Mouse (Mus musculus): ENCODE data around the gene Ssu2. TPM values are rescaled to one million over a fixed set of nuclear protein-coding genes. Genes with fewer than 3 reads are reported as not detected.

Gene Ssu2
- total and polyA plus RNA-seq, 2 experiments from 2014 or later, result not detected

DNA sequence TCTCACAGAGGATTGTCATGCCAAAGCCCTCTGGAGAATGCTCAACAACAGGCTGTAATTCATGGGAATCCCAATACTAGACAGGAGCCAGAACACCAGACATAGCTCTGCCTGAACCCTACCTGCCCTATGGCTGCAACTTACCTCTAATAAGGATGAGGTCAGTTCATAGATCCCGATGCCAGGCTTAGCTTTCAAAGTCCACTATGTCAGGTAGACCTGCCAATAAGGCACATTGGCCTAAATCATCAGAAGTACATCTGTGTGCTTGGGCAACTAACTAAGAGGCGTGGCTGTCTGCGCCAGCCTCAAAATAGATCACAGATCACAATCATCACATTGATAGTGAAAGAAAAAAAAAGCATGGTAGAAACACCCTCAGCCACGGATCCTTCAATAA, 68.4 kb downstream of the Ssu2 start:
- no peaks in the 10 kb centered on the region for H3K4me1 ChIP-seq (ENCODE audit: insufficient read depth, low read length)
- TF ChIP-seq CTCF (IDR thresholded peaks at IDR 0.05), result no peak
- no peaks in the 10 kb centered on the region for H3K27me3 ChIP-seq (ENCODE audit: insufficient read depth, low read length)
- 93% methylated on average over 4 of the region's 4 CpGs for WGBS
- no peak for DNase-seq (ENCODE audit: low spot score)
- H3K4me2 ChIP-seq (ENCODE audit: low read depth, low read length, poor library complexity, severe bottlenecking), result no peak overlapping the region
- no peak overlapping the region for H3K4me3 ChIP-seq (ENCODE audit: low read depth, low read length)
- H3K36me3 ChIP-seq (ENCODE audit: insufficient read depth, low read length), result no peaks in the 10 kb centered on the region
- H3K9ac ChIP-seq (replicated peaks; ENCODE audit: low read length, poor library complexity, severe bottlenecking), result no peak overlapping the region
- H3K9me3 ChIP-seq (ENCODE audit: low read length), result no peaks in the 10 kb centered on the region
- no peak overlapping the region for H3K27ac ChIP-seq (ENCODE audit: low read depth, low read length)
- ATAC-seq (ENCODE audit: low FRiP score), result no peak

DNA sequence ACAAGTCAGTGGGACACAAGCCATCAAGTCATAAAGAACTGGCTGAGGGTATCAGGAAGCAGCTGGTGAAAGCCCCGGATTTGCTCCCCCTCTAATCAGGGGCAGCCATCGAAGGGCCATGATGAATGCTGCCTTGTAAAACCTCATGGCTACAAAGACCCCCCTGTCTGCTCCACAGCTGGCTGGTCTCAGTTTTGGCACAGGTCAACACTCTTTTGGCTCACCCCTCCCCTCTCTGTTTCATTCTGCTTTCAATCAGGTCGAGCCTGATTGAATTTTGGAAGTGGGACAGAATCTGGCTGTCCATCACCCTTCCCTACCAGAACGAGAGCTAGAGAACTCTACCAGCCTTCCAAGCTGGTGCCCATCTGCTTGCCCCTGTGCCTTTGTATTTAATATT, 76.4 kb downstream of the Ssu2 start:
- 29% methylated on average over 4 of the region's 4 CpGs for WGBS

DNA sequence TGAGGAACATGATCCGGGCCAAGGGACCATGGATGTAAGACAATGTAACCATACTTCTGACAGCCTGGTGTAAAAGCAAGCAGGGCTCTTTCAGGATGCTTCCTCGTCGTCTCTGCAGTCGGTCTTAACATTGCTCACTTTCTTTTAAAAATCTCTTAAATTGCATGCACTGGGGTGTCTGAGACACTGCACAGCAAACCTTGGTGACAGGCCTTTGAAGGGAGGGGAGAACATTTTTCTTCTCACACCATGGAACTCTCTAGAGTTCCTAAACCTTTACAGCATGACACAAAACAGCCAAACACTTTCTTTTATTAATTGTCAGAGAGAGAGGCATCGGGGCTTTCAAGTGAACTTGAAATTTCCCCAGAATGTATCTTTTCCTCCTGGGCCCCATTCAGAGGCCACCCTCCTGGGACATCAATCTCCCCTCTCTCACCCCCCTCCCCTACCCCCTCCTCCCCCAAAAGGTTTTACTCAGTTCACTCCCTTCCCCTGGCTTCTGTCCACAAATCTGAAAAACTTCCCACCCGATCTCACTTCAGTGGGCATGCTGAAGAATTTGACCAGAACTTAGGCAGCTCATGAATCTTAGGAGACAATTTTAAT, 78.4 kb downstream of the Ssu2 start:
- H3K9ac ChIP-seq (replicated peaks; ENCODE audit: low read length, poor library complexity, severe bottlenecking), result no peak overlapping the region
- no peak overlapping the region for H3K4me2 ChIP-seq (ENCODE audit: low read depth, low read length, poor library complexity, severe bottlenecking)
- DNase-seq (ENCODE audit: low spot score) (peak; percentile 30), ATAC-seq (ENCODE audit: low FRiP score) (no peak)
- H3K27ac ChIP-seq (ENCODE audit: low read depth, low read length), result no peak overlapping the region
- H3K4me1 ChIP-seq (ENCODE audit: insufficient read depth, low read length), result no peaks in the 10 kb centered on the region
- WGBS, result 59% methylated on average over 6 of the region's 6 CpGs
- H3K27me3 ChIP-seq (ENCODE audit: insufficient read depth, low read length), result no peaks in the 10 kb centered on the region
- H3K36me3 ChIP-seq (ENCODE audit: insufficient read depth, low read length), result no peaks in the 10 kb centered on the region
- H3K9me3 ChIP-seq (ENCODE audit: low read length), result no peaks in the 10 kb centered on the region
- no peak overlapping the region for H3K4me3 ChIP-seq (ENCODE audit: low read depth, low read length)
- no peak for TF ChIP-seq CTCF (IDR thresholded peaks at IDR 0.05)

More for the DNA sequence above, 76.4 kb downstream of the Ssu2 start:
- TF ChIP-seq CTCF (IDR thresholded peaks at IDR 0.05), result no peak
- H3K4me3 ChIP-seq (ENCODE audit: low read depth, low read length), result no peak overlapping the region
- no peaks in the 10 kb centered on the region for H3K9me3 ChIP-seq (ENCODE audit: low read length)
- H3K9ac ChIP-seq (replicated peaks; ENCODE audit: low read length, poor library complexity, severe bottlenecking), result no peak overlapping the region
- H3K27me3 ChIP-seq (ENCODE audit: insufficient read depth, low read length), result no peaks in the 10 kb centered on the region
- no peak overlapping the region for H3K4me2 ChIP-seq (ENCODE audit: low read depth, low read length, poor library complexity, severe bottlenecking)
- ATAC-seq (ENCODE audit: low FRiP score) (peak; percentile 82), DNase-seq (ENCODE audit: low spot score) (peak; percentile 79)
- no peaks in the 10 kb centered on the region for H3K36me3 ChIP-seq (ENCODE audit: insufficient read depth, low read length)
- H3K27ac ChIP-seq (ENCODE audit: low read depth, low read length), result no peak overlapping the region
- no peaks in the 10 kb centered on the region for H3K4me1 ChIP-seq (ENCODE audit: insufficient read depth, low read length)

Other genes with a start within 250 kb of the Ssu2 start
- 9.5 and 10.1 TPM in 2 replicates for gene Lmcd1, start 114.3 kb downstream of the Ssu2 start, total RNA-seq (2014; rRNA removed)
- gene Lmcd1, start 114.3 kb downstream of the Ssu2 start, polyA plus RNA-seq (2015; fragmentation: Nextera tagmentation; extraction: Ambion mirVana), result 6.3 and 7.6 TPM in 2 replicates
- gene Cav3, start 71.5 kb upstream of the Ssu2 start, total RNA-seq (2014; rRNA removed), result not detected in 2 replicates
- not detected in 2 replicates for gene Cav3, start 71.5 kb upstream of the Ssu2 start, polyA plus RNA-seq (2015; fragmentation: Nextera tagmentation; extraction: Ambion mirVana)
- gene Oxtr, start 101.9 kb upstream of the Ssu2 start, total RNA-seq (2014; rRNA removed), result 4.9 and 5.9 TPM in 2 replicates
- 2.9 and 3.2 TPM in 2 replicates for gene Oxtr, start 101.9 kb upstream of the Ssu2 start, polyA plus RNA-seq (2015; fragmentation: Nextera tagmentation; extraction: Ambion mirVana)